Mouse (Mus musculus): Measurements from ENCODE around the gene Cyba. TPM values are rescaled to one million over a fixed set of nuclear protein-coding genes. Genes with fewer than 3 reads are reported as not detected.

The Cyba gene
- polyA plus RNA-seq (2015; fragmentation: Nextera tagmentation; extraction: Ambion mirVana): 219 and 241 TPM in 2 replicates

DNA sequence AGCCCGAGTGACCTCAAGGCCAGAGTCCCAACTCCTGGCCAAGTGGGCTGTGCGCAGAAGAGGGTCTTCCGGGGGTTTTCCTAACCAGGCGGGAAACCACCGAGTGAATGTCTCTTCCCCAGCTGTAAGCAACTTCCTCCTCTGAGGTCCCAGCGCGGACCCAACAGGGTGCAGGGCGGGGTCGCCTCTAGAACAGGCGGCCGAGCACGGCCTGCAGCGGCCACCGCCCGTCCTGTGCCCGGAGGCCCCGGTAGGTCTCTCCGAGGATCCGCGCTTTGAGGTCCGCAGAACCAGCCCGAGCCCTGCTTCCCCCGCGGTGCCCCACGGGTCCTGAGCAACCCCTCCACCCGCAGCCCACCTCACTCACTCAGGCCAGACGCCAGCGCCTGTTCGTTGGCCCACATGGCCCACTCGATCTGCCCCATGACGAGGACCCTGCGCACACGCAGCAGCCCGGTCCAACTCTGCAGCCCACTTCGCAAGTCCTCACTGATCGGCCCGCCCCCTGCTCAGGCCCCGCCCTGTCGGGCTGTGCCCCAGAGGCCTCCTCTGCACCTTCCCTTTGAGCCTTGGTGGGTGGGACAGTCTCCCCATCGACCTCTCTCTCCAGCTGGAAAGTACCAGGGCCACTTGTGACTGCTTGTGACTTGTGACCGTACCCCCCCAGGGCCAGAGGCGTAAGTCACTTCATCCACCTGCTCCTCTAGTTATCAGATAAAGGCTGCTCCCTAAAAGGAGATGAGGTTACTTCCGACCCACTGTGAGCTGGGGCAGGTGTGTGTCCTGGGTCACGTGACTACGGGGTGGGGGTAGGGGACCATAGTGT is at the start of gene Cyba:
Gene Cyba (minus strand): TSS at position 488 of the 826 bp plus-strand sequence.
- H3K36me3 ChIP-seq (ENCODE audit: control insufficient read depth, insufficient read depth, low read length): peaks cover 4% of the 10 kb centered on the region
- ATAC-seq (ENCODE audit: low read depth): peak; percentile 94
- WGBS: 2% methylated on average over 40 of the region's 45 CpGs
- peak within 1 kb of the TSS; percentile 89 for H3K9ac ChIP-seq (ENCODE audit: low read length)
- 0 out of 2 replicates have a peak, but pooled peaks cover 5% of the 10 kb centered on the region for H3K9me3 ChIP-seq (ENCODE audit: control insufficient read depth, low read length)
- H3K4me1 ChIP-seq (replicated peaks; ENCODE audit: control insufficient read depth, insufficient read depth, low read length): peaks cover 19% of the 10 kb centered on the region
- H3K27me3 ChIP-seq (ENCODE audit: control insufficient read depth, insufficient read depth, low read depth, low read length): no peaks in the 10 kb centered on the region
- H3K27ac ChIP-seq (ENCODE audit: low read length): peak within 1 kb of the TSS; percentile 85
- peak within 1 kb of the TSS; percentile 73 for H3K4me3 ChIP-seq (ENCODE audit: low read length)
- H3K4me2 ChIP-seq (ENCODE audit: low read depth, low read length): peak within 1 kb of the TSS; percentile 92

DNA sequence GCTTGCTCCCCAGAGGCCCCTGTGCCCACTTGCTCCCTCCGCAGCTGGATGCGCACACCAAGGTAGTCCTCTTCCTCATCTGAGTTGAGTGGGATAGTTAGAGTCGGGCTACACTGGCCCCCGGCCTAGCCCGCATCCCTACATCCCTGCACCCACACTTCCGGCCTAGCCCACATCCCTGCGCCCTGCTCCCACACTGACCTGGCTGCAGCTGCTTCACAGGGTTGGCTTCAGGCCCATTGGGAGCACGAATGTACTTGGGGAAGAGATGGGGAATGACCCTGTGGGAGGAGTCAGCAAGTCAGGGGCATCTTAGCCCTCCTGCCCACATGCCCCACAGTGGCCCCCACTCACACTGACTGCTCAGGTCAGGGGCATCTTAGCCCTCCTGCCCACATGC is 49.7 kb upstream of the Cyba start:
- WGBS: 86% methylated on average over 8 of the region's 8 CpGs
- H3K4me2 ChIP-seq (ENCODE audit: low read depth, low read length): no peak overlapping the region
- H3K4me3 ChIP-seq (ENCODE audit: low read length): no peak overlapping the region
- no peaks in the 10 kb centered on the region for H3K9me3 ChIP-seq (ENCODE audit: control insufficient read depth, low read length)
- ATAC-seq (ENCODE audit: low read depth): no peak
- H3K36me3 ChIP-seq (ENCODE audit: control insufficient read depth, insufficient read depth, low read length): peaks cover 68% of the 10 kb centered on the region
- no peaks in the 10 kb centered on the region for H3K4me1 ChIP-seq (replicated peaks; ENCODE audit: control insufficient read depth, insufficient read depth, low read length)
- H3K9ac ChIP-seq (ENCODE audit: low read length): no peak overlapping the region
- H3K27me3 ChIP-seq (ENCODE audit: control insufficient read depth, insufficient read depth, low read depth, low read length): no peaks in the 10 kb centered on the region
- no peak overlapping the region for H3K27ac ChIP-seq (ENCODE audit: low read length)

DNA sequence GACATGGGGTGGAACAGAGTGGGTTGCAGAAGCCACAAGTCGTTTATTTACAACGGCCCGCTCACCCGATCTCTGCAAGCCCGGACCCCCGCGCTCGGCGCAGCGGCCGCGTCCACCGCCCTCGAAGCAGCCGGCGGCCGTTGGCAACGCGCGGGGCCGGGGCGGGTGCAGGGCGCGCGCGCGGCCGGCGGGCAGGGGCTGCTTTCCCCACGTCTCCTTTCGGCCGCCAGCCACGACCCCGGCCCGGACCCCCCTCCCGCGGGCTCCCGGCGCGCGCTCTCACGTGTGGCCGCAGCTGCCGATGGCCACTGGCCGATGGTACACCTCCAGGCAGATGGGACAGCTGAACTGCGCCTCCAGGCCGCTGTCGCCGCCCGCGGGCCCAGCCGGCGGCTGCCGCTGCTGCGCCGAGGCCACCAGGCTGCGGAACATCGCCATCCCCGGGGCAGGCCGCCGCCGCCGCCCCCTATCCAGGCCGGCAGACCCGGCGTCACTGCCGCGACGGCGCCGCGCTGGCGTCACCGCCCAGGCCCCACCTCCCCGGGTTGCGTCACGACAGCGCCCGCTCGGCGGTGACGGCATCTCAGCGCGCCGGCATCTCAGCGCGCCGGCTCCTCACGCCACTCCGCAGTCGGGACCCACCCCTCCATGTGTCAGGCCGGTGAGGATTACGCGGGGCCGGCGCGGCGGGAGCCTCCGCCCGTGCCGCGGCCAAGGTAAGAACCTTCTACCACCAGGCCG is 43.0 kb upstream of the Cyba start, which contains the start of the genes Rnf166 and Ctu2:
Gene Rnf166 (minus strand): TSS at position 485 of the 741 bp plus-strand sequence.
Gene Ctu2 (plus strand): TSS at position 564 of the 741 bp plus-strand sequence.
- peaks cover 8% of the 10 kb centered on the region for H3K36me3 ChIP-seq (ENCODE audit: control insufficient read depth, insufficient read depth, low read length)
- peak; percentile 94 for ATAC-seq (ENCODE audit: low read depth)
- 0% methylated on average over 73 of the region's 103 CpGs for WGBS

DNA sequence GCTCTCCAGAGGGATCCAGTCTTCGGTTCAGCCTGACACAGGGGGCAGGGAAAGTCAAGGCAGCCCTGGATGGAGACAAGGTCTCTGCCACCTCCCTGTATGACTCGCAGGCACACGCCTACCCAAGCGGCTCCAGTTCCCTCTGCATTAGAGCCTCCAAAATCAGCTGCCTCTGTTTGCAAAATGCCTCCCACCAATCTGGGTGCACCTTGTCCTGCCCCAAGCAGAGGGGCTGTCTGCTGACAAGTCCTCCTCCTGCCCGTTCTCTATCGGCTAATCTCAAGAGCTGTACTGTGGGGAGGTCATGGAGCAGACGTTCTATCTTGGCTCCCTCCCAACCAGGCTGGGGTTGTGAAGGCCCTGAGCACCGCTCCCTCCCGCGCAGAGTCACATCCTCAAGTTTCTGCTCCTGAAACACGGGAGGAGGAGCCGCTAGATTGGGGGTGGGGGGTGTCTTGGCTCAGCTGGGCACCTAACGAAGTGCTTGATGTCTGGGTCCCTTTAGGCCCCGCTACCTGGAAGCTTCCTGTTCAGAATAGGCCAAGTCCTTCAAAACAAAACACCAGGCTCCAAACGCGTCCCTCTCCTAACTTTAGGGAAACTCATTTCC is 42.3 kb upstream of the Cyba start:
- Histone ChIP-seq H3K27ac (ENCODE audit: low read length) (no peak overlapping the region; the same call in 1 of the 2 replicates), H3K27me3 (ENCODE audit: control insufficient read depth, insufficient read depth, low read depth, low read length) (no peaks in the 10 kb centered on the region), H3K4me2 (ENCODE audit: low read depth, low read length) (peak overlapping the region; percentile 64), H3K9ac (ENCODE audit: low read length) (peak overlapping the region; percentile 95), H3K36me3 (ENCODE audit: control insufficient read depth, insufficient read depth, low read length) (peaks cover 7% of the 10 kb centered on the region; the same call in 1 of the 2 replicates), H3K4me1 (replicated peaks; ENCODE audit: control insufficient read depth, insufficient read depth, low read length) (peaks cover 12% of the 10 kb centered on the region), H3K9me3 (ENCODE audit: control insufficient read depth, low read length) (no peaks in the 10 kb centered on the region), H3K4me3 (ENCODE audit: low read length) (peak overlapping the region; percentile 99)
- WGBS: 5% methylated on average over 16 of the region's 16 CpGs
- peak; percentile 20 for ATAC-seq (ENCODE audit: low read depth)

More for the DNA sequence above, 43.0 kb upstream of the Cyba start, which contains the start of the genes Rnf166 and Ctu2:
- H3K27ac ChIP-seq (ENCODE audit: low read length): peak within 1 kb of the TSS; percentile 55
- H3K9me3 ChIP-seq (ENCODE audit: control insufficient read depth, low read length): no peaks in the 10 kb centered on the region
- no peaks in the 10 kb centered on the region for H3K27me3 ChIP-seq (ENCODE audit: control insufficient read depth, insufficient read depth, low read depth, low read length)
- peak within 1 kb of the TSS; percentile 87 for H3K4me2 ChIP-seq (ENCODE audit: low read depth, low read length)
- peak within 1 kb of the TSS; percentile 95 for H3K9ac ChIP-seq (ENCODE audit: low read length)
- H3K4me1 ChIP-seq (replicated peaks; ENCODE audit: control insufficient read depth, insufficient read depth, low read length): peaks cover 12% of the 10 kb centered on the region
- peak within 1 kb of the TSS; percentile 99 for H3K4me3 ChIP-seq (ENCODE audit: low read length)

DNA sequence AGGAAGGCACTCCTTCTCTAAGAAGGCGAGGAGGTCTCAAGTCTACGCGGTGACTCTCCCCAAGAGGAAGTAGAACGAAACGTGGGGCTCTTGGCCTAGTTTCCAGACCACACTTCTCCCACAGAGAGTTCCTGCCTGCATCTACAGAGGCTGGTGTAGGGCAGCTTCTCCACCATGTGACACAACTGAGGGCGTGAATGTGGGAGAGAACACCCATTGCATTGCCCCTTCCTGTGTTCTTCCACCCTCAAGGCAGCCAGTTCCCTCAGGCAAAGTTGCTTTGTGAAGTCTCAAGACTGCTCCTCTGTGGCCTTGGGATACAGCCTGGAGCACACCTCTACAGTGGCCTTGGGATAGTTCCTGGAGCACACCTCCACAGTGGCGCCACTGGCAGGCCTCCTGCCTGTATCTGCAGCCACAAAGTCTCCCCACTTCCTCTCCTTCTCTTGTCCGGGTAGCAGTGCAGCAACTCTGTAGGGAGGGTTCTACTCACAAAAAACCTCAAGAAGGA is 41.2 kb upstream of the Cyba start:
- Histone ChIP-seq H3K4me2 (ENCODE audit: low read depth, low read length) (no peak overlapping the region), H3K4me1 (replicated peaks; ENCODE audit: control insufficient read depth, insufficient read depth, low read length) (peaks cover 12% of the 10 kb centered on the region), H3K4me3 (ENCODE audit: low read length) (no peak overlapping the region), H3K9ac (ENCODE audit: low read length) (no peak overlapping the region), H3K27ac (ENCODE audit: low read length) (no peak overlapping the region), H3K9me3 (ENCODE audit: control insufficient read depth, low read length) (no peaks in the 10 kb centered on the region), H3K27me3 (ENCODE audit: control insufficient read depth, insufficient read depth, low read depth, low read length) (no peaks in the 10 kb centered on the region), H3K36me3 (ENCODE audit: control insufficient read depth, insufficient read depth, low read length) (0 out of 2 replicates have a peak, but pooled peaks cover 2% of the 10 kb centered on the region)
- ATAC-seq (ENCODE audit: low read depth): no peak
- WGBS: 81% methylated on average over 8 of the region's 8 CpGs

DNA sequence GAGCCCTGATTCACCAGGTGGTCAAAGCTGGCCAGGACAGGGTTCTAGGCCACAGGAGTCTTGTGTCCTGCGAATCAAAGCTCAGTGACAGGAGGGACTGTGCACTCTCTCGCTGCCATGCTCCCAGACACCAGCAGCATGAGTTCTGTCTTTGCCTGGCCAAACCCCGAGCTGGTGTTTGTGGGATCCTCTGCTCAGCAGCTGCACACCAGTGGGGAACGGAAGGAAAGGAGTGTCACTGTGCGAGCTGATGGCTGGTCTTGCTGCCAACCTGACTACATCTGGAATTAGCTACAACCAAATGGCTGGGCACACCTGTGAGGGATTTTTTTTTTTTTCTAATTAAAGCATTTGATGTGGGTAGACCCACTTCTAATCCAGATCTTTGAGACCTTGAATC is 38.0 kb upstream of the Cyba start:
- H3K9ac ChIP-seq (ENCODE audit: low read length): no peak overlapping the region
- H3K27me3 ChIP-seq (ENCODE audit: control insufficient read depth, insufficient read depth, low read depth, low read length): no peaks in the 10 kb centered on the region
- no peaks in the 10 kb centered on the region for H3K9me3 ChIP-seq (ENCODE audit: control insufficient read depth, low read length)
- H3K4me3 ChIP-seq (ENCODE audit: low read length): no peak overlapping the region
- no peak overlapping the region for H3K27ac ChIP-seq (ENCODE audit: low read length)
- H3K4me1 ChIP-seq (replicated peaks; ENCODE audit: control insufficient read depth, insufficient read depth, low read length): peaks cover 6% of the 10 kb centered on the region
- WGBS: 74% methylated on average over 5 of the region's 5 CpGs
- no peak for ATAC-seq (ENCODE audit: low read depth)
- peaks cover 14% of the 10 kb centered on the region for H3K36me3 ChIP-seq (ENCODE audit: control insufficient read depth, insufficient read depth, low read length)
- no peak overlapping the region for H3K4me2 ChIP-seq (ENCODE audit: low read depth, low read length)

DNA sequence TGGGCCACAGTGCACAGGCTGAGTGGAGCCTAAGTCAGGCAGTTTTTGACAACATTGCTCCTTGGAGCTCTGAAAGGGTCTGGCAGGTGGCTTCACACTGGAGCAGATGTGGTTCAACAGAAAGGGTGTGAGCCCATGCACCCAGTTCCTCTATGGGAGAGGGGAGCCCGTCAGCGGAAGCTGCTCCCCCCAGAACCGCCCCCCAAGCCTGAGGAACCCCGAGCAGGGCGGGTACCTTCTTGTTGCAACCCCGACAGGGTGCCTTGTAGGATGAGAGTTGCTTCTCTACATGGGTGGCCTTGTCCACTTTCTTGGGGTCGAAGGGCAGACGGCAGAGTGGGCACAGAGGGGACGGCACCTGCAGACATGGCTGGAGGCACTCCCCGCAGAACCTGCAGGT is 37.2 kb upstream of the Cyba start:
- H3K4me2 ChIP-seq (ENCODE audit: low read depth, low read length): no peak overlapping the region
- peaks cover 14% of the 10 kb centered on the region for H3K36me3 ChIP-seq (ENCODE audit: control insufficient read depth, insufficient read depth, low read length)
- no peaks in the 10 kb centered on the region for H3K27me3 ChIP-seq (ENCODE audit: control insufficient read depth, insufficient read depth, low read depth, low read length)
- no peak for ATAC-seq (ENCODE audit: low read depth)
- no peak overlapping the region for H3K4me3 ChIP-seq (ENCODE audit: low read length)
- WGBS: 79% methylated on average over 10 of the region's 10 CpGs
- H3K9ac ChIP-seq (ENCODE audit: low read length): no peak overlapping the region
- peaks cover 5% of the 10 kb centered on the region for H3K4me1 ChIP-seq (replicated peaks; ENCODE audit: control insufficient read depth, insufficient read depth, low read length)
- no peaks in the 10 kb centered on the region for H3K9me3 ChIP-seq (ENCODE audit: control insufficient read depth, low read length)
- no peak overlapping the region for H3K27ac ChIP-seq (ENCODE audit: low read length)

DNA sequence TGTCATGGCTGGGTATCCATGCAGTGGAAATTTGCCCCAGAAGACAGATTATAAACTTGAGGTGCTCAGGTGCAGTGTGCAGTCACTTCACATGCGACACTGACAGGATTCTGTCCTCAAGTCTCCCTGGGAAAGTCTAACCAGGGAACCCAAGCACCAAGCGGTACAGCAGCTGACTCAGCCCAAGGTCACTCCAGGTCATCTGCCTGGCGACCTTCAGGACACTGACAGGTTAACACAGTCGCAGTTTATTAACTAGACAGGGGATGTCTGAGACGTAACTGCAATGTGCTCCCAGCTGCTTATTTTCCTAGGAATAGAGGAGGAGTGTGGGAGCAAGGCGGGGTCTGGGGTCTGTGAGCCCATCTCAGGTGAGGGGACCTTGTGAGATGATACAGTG is 36.7 kb upstream of the Cyba start:
- H3K9me3 ChIP-seq (ENCODE audit: control insufficient read depth, low read length): no peaks in the 10 kb centered on the region
- WGBS: 80% methylated on average over 6 of the region's 6 CpGs
- H3K27me3 ChIP-seq (ENCODE audit: control insufficient read depth, insufficient read depth, low read depth, low read length): no peaks in the 10 kb centered on the region
- H3K4me1 ChIP-seq (replicated peaks; ENCODE audit: control insufficient read depth, insufficient read depth, low read length): no peaks in the 10 kb centered on the region; the same call in 1 of the 2 replicates
- no peak overlapping the region for H3K9ac ChIP-seq (ENCODE audit: low read length)
- peaks cover 14% of the 10 kb centered on the region for H3K36me3 ChIP-seq (ENCODE audit: control insufficient read depth, insufficient read depth, low read length)
- ATAC-seq (ENCODE audit: low read depth): no peak
- H3K4me2 ChIP-seq (ENCODE audit: low read depth, low read length): no peak overlapping the region
- no peak overlapping the region for H3K4me3 ChIP-seq (ENCODE audit: low read length)
- H3K27ac ChIP-seq (ENCODE audit: low read length): no peak overlapping the region

Data from lung, embryonic 16.5 days (tissue).